Mouse (Mus musculus): ENCODE results near the gene Magi1. TPM values are rescaled to one million over a fixed set of nuclear protein-coding genes. Genes with fewer than 3 reads are reported as not detected.

Gene Magi1
- polyA plus RNA-seq, 1 experiment from 2014 or later, result 12.0 TPM

DNA sequence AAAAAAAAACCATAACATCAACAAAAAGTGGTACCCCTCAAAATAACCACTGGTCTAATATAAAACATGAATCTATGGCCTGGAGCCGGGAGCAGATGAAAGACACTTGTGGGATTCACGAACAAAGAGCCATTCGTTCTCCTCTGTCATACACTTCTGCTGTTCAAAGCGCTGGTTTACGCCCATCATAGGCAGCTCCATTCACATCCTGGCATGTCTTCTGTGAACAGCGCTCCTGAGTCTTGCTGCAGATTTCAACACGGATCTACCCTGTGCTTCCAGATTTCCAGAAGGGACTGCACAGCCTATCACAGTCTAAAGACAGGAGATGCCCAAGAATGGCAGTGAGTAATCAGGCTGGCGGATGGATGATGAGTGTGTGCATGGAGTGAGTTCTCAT, 208.5 kb downstream of the Magi1 start:
- H3K4me3 ChIP-seq (ENCODE audit: low read depth, low read length), result no peak overlapping the region

DNA sequence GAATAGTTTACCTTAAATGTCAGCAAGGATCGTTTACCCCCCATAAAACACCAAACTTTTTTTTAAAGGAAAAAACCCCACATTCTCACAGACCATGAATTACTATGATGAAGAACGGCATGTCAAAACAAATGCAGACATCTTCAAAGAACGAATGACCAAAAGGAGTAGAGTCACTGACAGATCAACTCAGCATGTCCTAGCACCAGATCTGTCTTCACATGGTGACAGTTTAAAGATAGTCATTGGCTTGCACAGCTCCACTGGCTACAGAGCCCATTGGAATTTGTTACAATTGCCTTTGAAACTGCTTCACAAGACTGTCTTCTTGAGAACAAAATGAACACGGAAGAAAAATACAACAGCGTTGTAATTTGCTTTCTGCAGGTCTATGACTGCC, 212.0 kb downstream of the Magi1 start:
- no peak for ATAC-seq (replicated peaks; ENCODE audit: insufficient number of reproducible peaks, low FRiP score, low TSS enrichment, low read depth)
- 78% methylated on average over 5 of the region's 5 CpGs for WGBS
- no peak overlapping the region for H3K4me2 ChIP-seq (ENCODE audit: low read depth, low read length)
- H3K9me3 ChIP-seq (replicated peaks; ENCODE audit: control insufficient read depth, low read length), result no peaks in the 10 kb centered on the region
- H3K27me3 ChIP-seq (ENCODE audit: control insufficient read depth, insufficient read depth, low read length), result no peaks in the 10 kb centered on the region
- no peak for DNase-seq (ENCODE audit: low spot score)
- H3K4me1 ChIP-seq (ENCODE audit: control insufficient read depth, insufficient read depth, low read length), result no peaks in the 10 kb centered on the region
- H3K9ac ChIP-seq (replicated peaks; ENCODE audit: low read length), result no peak overlapping the region
- no peak overlapping the region for H3K27ac ChIP-seq (replicated peaks; ENCODE audit: low read depth, low read length)
- no peaks in the 10 kb centered on the region for H3K36me3 ChIP-seq (replicated peaks; ENCODE audit: control insufficient read depth, insufficient read depth, low read depth, low read length)
- no peak overlapping the region for H3K4me3 ChIP-seq (ENCODE audit: low read depth, low read length)

More for the DNA sequence above, 208.5 kb downstream of the Magi1 start:
- peak overlapping the region; percentile 22 for H3K27ac ChIP-seq (replicated peaks; ENCODE audit: low read depth, low read length)
- WGBS, result 31% methylated on average over 8 of the region's 8 CpGs
- no peaks in the 10 kb centered on the region for H3K36me3 ChIP-seq (replicated peaks; ENCODE audit: control insufficient read depth, insufficient read depth, low read depth, low read length)
- peak; percentile 75 for DNase-seq (ENCODE audit: low spot score)
- H3K9ac ChIP-seq (replicated peaks; ENCODE audit: low read length), result no peak overlapping the region
- no peak overlapping the region; the same call in 1 of the 2 replicates for H3K4me2 ChIP-seq (ENCODE audit: low read depth, low read length)
- peaks cover 3% of the 10 kb centered on the region; the same call in 1 of the 2 replicates for H3K4me1 ChIP-seq (ENCODE audit: control insufficient read depth, insufficient read depth, low read length)
- H3K27me3 ChIP-seq (ENCODE audit: control insufficient read depth, insufficient read depth, low read length), result no peaks in the 10 kb centered on the region
- peak; percentile 84 for ATAC-seq (replicated peaks; ENCODE audit: insufficient number of reproducible peaks, low FRiP score, low TSS enrichment, low read depth)
- no peaks in the 10 kb centered on the region for H3K9me3 ChIP-seq (replicated peaks; ENCODE audit: control insufficient read depth, low read length)

GRCm38 (mm10) chr6:94070702-94071101, 213.0 kb downstream of the Magi1 start:
- H3K27me3 ChIP-seq (ENCODE audit: control insufficient read depth, insufficient read depth, low read length), result no peaks in the 10 kb centered on the region
- no peak overlapping the region for H3K4me2 ChIP-seq (ENCODE audit: low read depth, low read length)
- 66% methylated on average over 3 of the region's 3 CpGs for WGBS
- DNase-seq (ENCODE audit: low spot score) (no peak), ATAC-seq (replicated peaks; ENCODE audit: insufficient number of reproducible peaks, low FRiP score, low TSS enrichment, low read depth) (no peak)
- H3K27ac ChIP-seq (replicated peaks; ENCODE audit: low read depth, low read length), result no peak overlapping the region
- H3K36me3 ChIP-seq (replicated peaks; ENCODE audit: control insufficient read depth, insufficient read depth, low read depth, low read length), result no peaks in the 10 kb centered on the region
- no peak overlapping the region for H3K4me3 ChIP-seq (ENCODE audit: low read depth, low read length)
- no peaks in the 10 kb centered on the region for H3K4me1 ChIP-seq (ENCODE audit: control insufficient read depth, insufficient read depth, low read length)
- no peaks in the 10 kb centered on the region for H3K9me3 ChIP-seq (replicated peaks; ENCODE audit: control insufficient read depth, low read length)
- no peak overlapping the region for H3K9ac ChIP-seq (replicated peaks; ENCODE audit: low read length)

DNA sequence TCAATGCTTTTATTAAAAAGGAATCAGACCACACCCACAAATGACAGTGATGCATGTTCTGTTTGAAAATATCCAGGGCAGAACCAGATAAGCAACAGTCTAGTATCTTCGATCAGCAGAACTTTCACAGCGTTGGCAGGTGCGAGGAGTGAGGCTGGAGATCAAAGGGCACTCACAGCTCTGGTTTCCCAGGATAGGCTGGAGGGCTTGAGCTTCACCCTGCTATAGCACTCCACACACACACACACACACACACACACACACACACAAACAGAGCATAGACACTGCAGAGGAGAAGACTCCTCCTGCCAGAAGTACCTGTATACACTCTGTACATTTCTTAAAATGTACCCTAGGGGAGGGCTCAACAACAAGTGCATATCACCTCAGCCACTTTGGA, 214.3 kb downstream of the Magi1 start:
- Histone ChIP-seq H3K36me3 (replicated peaks; ENCODE audit: control insufficient read depth, insufficient read depth, low read depth, low read length) (no peaks in the 10 kb centered on the region), H3K4me3 (ENCODE audit: low read depth, low read length) (no peak overlapping the region), H3K27me3 (ENCODE audit: control insufficient read depth, insufficient read depth, low read length) (no peaks in the 10 kb centered on the region), H3K9me3 (replicated peaks; ENCODE audit: control insufficient read depth, low read length) (no peaks in the 10 kb centered on the region), H3K4me1 (ENCODE audit: control insufficient read depth, insufficient read depth, low read length) (no peaks in the 10 kb centered on the region), H3K27ac (replicated peaks; ENCODE audit: low read depth, low read length) (no peak overlapping the region), H3K4me2 (ENCODE audit: low read depth, low read length) (no peak overlapping the region), H3K9ac (replicated peaks; ENCODE audit: low read length) (no peak overlapping the region)
- ATAC-seq (replicated peaks; ENCODE audit: insufficient number of reproducible peaks, low FRiP score, low TSS enrichment, low read depth), result no peak
- 48% methylated on average over 3 of the region's 3 CpGs for WGBS
- DNase-seq (ENCODE audit: low spot score), result no peak

DNA sequence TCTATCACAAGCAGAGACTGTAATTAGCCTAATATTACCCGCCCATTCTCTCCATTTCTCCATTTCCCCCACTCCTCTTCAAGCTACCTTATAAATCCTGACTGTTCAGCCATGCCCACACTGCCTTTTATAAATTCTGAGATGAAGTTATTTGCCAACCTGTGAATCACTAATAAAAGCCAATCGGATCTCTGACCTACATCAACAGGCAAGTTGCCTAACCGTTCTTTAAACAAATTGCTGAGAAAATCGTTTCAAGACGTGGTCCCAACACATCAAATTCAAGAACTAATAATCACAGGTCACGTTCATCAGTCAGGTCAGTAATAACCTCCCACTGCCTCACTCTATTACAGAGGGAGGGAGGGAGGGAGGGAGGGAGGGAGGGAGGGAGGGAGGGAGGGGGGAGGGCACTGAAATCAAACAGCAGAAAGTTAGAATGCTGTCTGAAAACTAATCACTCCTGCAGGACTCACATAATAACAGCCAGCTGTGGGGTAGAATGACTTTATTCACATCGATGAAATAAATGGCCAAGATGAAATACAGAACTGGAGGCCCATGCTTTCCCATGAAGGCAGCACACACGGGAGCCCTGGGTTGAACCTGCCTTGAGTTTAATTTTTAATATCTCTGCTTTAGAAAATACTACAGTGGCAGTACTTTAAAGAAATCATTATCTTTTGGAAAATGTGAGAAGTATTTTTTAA, 215.8 kb downstream of the Magi1 start:
- H3K9me3 ChIP-seq (replicated peaks; ENCODE audit: control insufficient read depth, low read length), result no peaks in the 10 kb centered on the region
- WGBS, result 27% methylated on average over 8 of the region's 8 CpGs
- no peaks in the 10 kb centered on the region for H3K27me3 ChIP-seq (ENCODE audit: control insufficient read depth, insufficient read depth, low read length)
- DNase-seq (ENCODE audit: low spot score) (peak; percentile 69), ATAC-seq (replicated peaks; ENCODE audit: insufficient number of reproducible peaks, low FRiP score, low TSS enrichment, low read depth) (no peak; the same call in 1 of the 2 replicates)
- H3K9ac ChIP-seq (replicated peaks; ENCODE audit: low read length), result no peak overlapping the region
- no peak overlapping the region for H3K4me3 ChIP-seq (ENCODE audit: low read depth, low read length)
- no peak overlapping the region for H3K4me2 ChIP-seq (ENCODE audit: low read depth, low read length)
- H3K4me1 ChIP-seq (ENCODE audit: control insufficient read depth, insufficient read depth, low read length), result no peaks in the 10 kb centered on the region
- no peak overlapping the region for H3K27ac ChIP-seq (replicated peaks; ENCODE audit: low read depth, low read length)
- H3K36me3 ChIP-seq (replicated peaks; ENCODE audit: control insufficient read depth, insufficient read depth, low read depth, low read length), result no peaks in the 10 kb centered on the region

GRCm38 (mm10) chr6:94064832-94065231, 218.9 kb downstream of the Magi1 start:
- ATAC-seq (replicated peaks; ENCODE audit: insufficient number of reproducible peaks, low FRiP score, low TSS enrichment, low read depth), result no peak
- 71% methylated on average over 4 of the region's 4 CpGs for WGBS
- no peak for DNase-seq (ENCODE audit: low spot score)
- Histone ChIP-seq H3K36me3 (replicated peaks; ENCODE audit: control insufficient read depth, insufficient read depth, low read depth, low read length) (no peaks in the 10 kb centered on the region), H3K27me3 (ENCODE audit: control insufficient read depth, insufficient read depth, low read length) (no peaks in the 10 kb centered on the region), H3K4me2 (ENCODE audit: low read depth, low read length) (no peak overlapping the region), H3K27ac (replicated peaks; ENCODE audit: low read depth, low read length) (no peak overlapping the region), H3K9me3 (replicated peaks; ENCODE audit: control insufficient read depth, low read length) (no peaks in the 10 kb centered on the region), H3K4me1 (ENCODE audit: control insufficient read depth, insufficient read depth, low read length) (peaks cover 4% of the 10 kb centered on the region; the same call in 1 of the 2 replicates), H3K4me3 (ENCODE audit: low read depth, low read length) (no peak overlapping the region), H3K9ac (replicated peaks; ENCODE audit: low read length) (no peak overlapping the region)

DNA sequence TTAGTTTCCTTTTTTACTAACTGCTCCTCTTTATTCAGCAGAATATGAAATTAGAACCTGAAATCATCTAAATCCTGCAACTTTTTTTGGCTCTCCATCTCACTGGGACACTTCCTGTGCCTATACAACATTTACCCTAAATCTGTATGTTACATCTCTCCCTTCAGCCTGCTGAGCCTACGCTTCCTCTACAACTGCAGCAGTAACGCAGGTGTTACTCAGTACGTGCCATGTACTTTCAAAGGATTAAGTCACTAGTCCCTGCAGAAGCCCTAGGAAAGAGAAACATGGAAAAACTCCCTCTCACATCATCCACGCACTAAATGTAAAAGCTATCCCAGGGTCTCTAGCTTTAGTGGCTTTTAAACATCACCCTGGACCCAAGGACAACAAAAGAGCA, 220.2 kb downstream of the Magi1 start:
- Histone ChIP-seq H3K4me2 (ENCODE audit: low read depth, low read length) (no peak overlapping the region), H3K27ac (replicated peaks; ENCODE audit: low read depth, low read length) (no peak overlapping the region), H3K36me3 (replicated peaks; ENCODE audit: control insufficient read depth, insufficient read depth, low read depth, low read length) (no peaks in the 10 kb centered on the region), H3K27me3 (ENCODE audit: control insufficient read depth, insufficient read depth, low read length) (no peaks in the 10 kb centered on the region), H3K4me1 (ENCODE audit: control insufficient read depth, insufficient read depth, low read length) (peaks cover 4% of the 10 kb centered on the region; the same call in 1 of the 2 replicates), H3K9me3 (replicated peaks; ENCODE audit: control insufficient read depth, low read length) (no peaks in the 10 kb centered on the region), H3K4me3 (ENCODE audit: low read depth, low read length) (no peak overlapping the region), H3K9ac (replicated peaks; ENCODE audit: low read length) (no peak overlapping the region)
- no peak for DNase-seq (ENCODE audit: low spot score)
- no peak for ATAC-seq (replicated peaks; ENCODE audit: insufficient number of reproducible peaks, low FRiP score, low TSS enrichment, low read depth)
- WGBS, result 84% methylated on average over 4 of the region's 4 CpGs

DNA sequence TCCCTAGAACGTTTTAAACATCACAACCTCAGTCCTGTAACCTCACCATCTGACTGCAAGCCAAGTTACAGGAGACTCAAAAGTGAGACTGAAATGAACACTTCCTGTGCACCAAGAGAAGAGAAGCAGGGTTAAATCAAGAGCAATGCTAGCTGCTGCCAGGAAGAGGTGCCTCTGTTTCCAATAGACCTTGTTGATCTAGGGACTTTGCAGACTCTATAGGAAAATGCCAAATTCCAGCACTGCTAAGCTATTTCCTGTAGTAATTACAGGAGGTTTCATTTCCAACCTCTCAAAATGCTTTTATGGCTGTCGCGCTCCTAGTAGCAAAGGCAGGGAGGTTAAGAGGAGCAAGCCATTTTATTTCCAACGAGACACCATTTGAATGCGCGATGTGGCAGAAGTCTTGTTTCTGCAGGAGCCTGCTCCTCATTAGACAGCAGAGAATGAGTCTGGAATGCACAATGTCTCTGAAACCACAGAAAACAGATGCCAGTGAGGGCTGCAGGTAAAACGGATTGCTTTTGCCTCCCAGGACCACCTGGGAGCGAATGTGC, 222.2 kb downstream of the Magi1 start:
- ATAC-seq (replicated peaks; ENCODE audit: insufficient number of reproducible peaks, low FRiP score, low TSS enrichment, low read depth) (no peak), DNase-seq (ENCODE audit: low spot score) (peak; percentile 63)
- peaks cover 4% of the 10 kb centered on the region; the same call in 1 of the 2 replicates for H3K4me1 ChIP-seq (ENCODE audit: control insufficient read depth, insufficient read depth, low read length)
- 35% methylated on average over 8 of the region's 8 CpGs for WGBS
- no peak overlapping the region for H3K9ac ChIP-seq (replicated peaks; ENCODE audit: low read length)
- H3K9me3 ChIP-seq (replicated peaks; ENCODE audit: control insufficient read depth, low read length), result no peaks in the 10 kb centered on the region
- no peak overlapping the region for H3K4me3 ChIP-seq (ENCODE audit: low read depth, low read length)
- H3K36me3 ChIP-seq (replicated peaks; ENCODE audit: control insufficient read depth, insufficient read depth, low read depth, low read length), result no peaks in the 10 kb centered on the region
- peak overlapping the region; percentile 43 for H3K27ac ChIP-seq (replicated peaks; ENCODE audit: low read depth, low read length)
- no peak overlapping the region for H3K4me2 ChIP-seq (ENCODE audit: low read depth, low read length)
- no peaks in the 10 kb centered on the region for H3K27me3 ChIP-seq (ENCODE audit: control insufficient read depth, insufficient read depth, low read length)
